Mouse (Mus musculus) intestine, postnatal 0 days (tissue): ENCODE data around the gene Rbx1. TPM values are rescaled to one million over a fixed set of nuclear protein-coding genes. Genes with fewer than 3 reads are reported as not detected.

ENCODE experiments used
- ATAC-seq: fragments of 200-750 bp; cut with Nextera tagmentation; 2 replicates; pipeline ENCODE4 v1.8.0; 2017; ENCODE audit warnings: mild to moderate bottlenecking, moderate TSS enrichment, moderate library complexity
- H3K27ac ChIP-seq: fragments of 300-500 bp; sonication (generic); 2 replicates; pipeline ENCODE4 v1.5.1; 2014; ENCODE audit warnings: mild to moderate bottlenecking, low read depth, low read length, moderate library complexity
- H3K27me3 ChIP-seq: fragments of 300-500 bp; sonication (generic); replicated peaks from 2 replicates; pipeline ENCODE4 v1.6.1; 2014; ENCODE audit warnings: low read length, mixed read lengths; ENCODE audit not compliant: control insufficient read depth, insufficient read depth
- H3K36me3 ChIP-seq: fragments of 300-500 bp; sonication (generic); 2 replicates; pipeline ENCODE4 v1.6.1; 2014; ENCODE audit warnings: mild to moderate bottlenecking, moderate library complexity; ENCODE audit not compliant: control insufficient read depth, insufficient read depth
- H3K4me1 ChIP-seq: fragments of 300-500 bp; sonication (generic); replicated peaks from 2 replicates; pipeline ENCODE4 v1.6.1; 2014; ENCODE audit warnings: antibody characterized with exemption, low read length, mixed read lengths; ENCODE audit not compliant: control insufficient read depth, insufficient read depth
- H3K4me2 ChIP-seq: fragments of 300-500 bp; sonication (generic); replicated peaks from 2 replicates; pipeline ENCODE4 v1.6.1; 2014; ENCODE audit warnings: low read depth, mild to moderate bottlenecking, moderate library complexity
- H3K4me3 ChIP-seq: fragments of 300-500 bp; sonication (generic); 2 replicates; pipeline ENCODE4 v1.5.1; 2014; ENCODE audit warnings: low read depth, low read length
- H3K9ac ChIP-seq: fragments of 300-500 bp; sonication (generic); 2 replicates; pipeline ENCODE4 v1.6.1; 2014; ENCODE audit warnings: mild to moderate bottlenecking, low read depth, low read length
- H3K9me3 ChIP-seq: fragments of 300-500 bp; sonication (generic); 2 replicates; pipeline ENCODE4 v1.6.1; 2016; ENCODE audit warnings: mixed run types; ENCODE audit not compliant: control insufficient read depth
- CTCF ChIP-seq: sonication (generic); IDR thresholded peaks from 2 replicates; pipeline ENCODE4 v1.5.1; 2016; ENCODE audit warnings: low read depth, mild to moderate bottlenecking, control low read depth, antibody characterized with exemption, moderate library complexity
- WGBS: fragments of 180-500 bp; shearing (Covaris S2); extraction: QIAGEN DNeasy Blood & Tissue Kit; methylation state at CpG from one replicate; pipeline ENCODE4 v1.1.7; 2014; 5-methylcytosine and 5-hydroxymethylcytosine counted together
- polyA plus RNA-seq: library from polyadenylated mRNA; unstranded; fragments of >200 nt; fragmentation: Nextera tagmentation; extraction: Ambion mirVana; gene quantifications from 2 replicates; pipeline ENCODE4 v1.2.1, GENCODE M21; 2015

The Rbx1 gene
- polyA plus RNA-seq, 1 experiment from 2014 or later = 432 TPM

- Histone ChIP-seq H3K27ac (no peak overlapping the region), H3K9me3 (no peaks in the 10 kb centered on the region), H3K27me3 (no peaks in the 10 kb centered on the region), H3K9ac (no peak overlapping the region), H3K36me3 (no peaks in the 10 kb centered on the region), H3K4me3 (no peak overlapping the region), H3K4me2 (no peak overlapping the region), H3K4me1 (no peaks in the 10 kb centered on the region)
- no peak for ATAC-seq
- no peak for TF ChIP-seq CTCF
- 94% methylated on average over 2 of the region's 2 CpGs for WGBS
These were observed 37.4 kb downstream of the Rbx1 start for GRCm38 (mm10) chr15:81503466-81503865.

GRCm38 (mm10) chr15:81503995-81504394 is 37.9 kb downstream of the Rbx1 start:
- no peak overlapping the region for H3K27ac ChIP-seq
- no peaks in the 10 kb centered on the region for H3K27me3 ChIP-seq
- no peaks in the 10 kb centered on the region for H3K4me1 ChIP-seq
- TF ChIP-seq CTCF = no peak
- ATAC-seq = no peak
- no peaks in the 10 kb centered on the region for H3K9me3 ChIP-seq
- no peak overlapping the region for H3K4me3 ChIP-seq
- no peak overlapping the region for H3K4me2 ChIP-seq
- WGBS = 88% methylated on average over 2 of the region's 2 CpGs
- no peak overlapping the region for H3K9ac ChIP-seq
- no peaks in the 10 kb centered on the region for H3K36me3 ChIP-seq

GRCm38 (mm10) chr15:81507201-81507600 is 41.1 kb downstream of the Rbx1 start:
- Histone ChIP-seq H3K4me3 (no peak overlapping the region), H3K4me2 (no peak overlapping the region), H3K9me3 (no peaks in the 10 kb centered on the region), H3K27me3 (no peaks in the 10 kb centered on the region), H3K36me3 (no peaks in the 10 kb centered on the region), H3K4me1 (no peaks in the 10 kb centered on the region; the same call in 1 of the 2 replicates), H3K27ac (no peak overlapping the region), H3K9ac (no peak overlapping the region)
- peak; percentile 71 for TF ChIP-seq CTCF
- no peak; the same call in 1 of the 2 replicates for ATAC-seq

GRCm38 (mm10) chr15:81510621-81511020 is 44.5 kb downstream of the Rbx1 start:
- TF ChIP-seq CTCF = no peak
- no peak overlapping the region for H3K9ac ChIP-seq
- 82% methylated on average over 4 of the region's 4 CpGs for WGBS
- no peak overlapping the region for H3K27ac ChIP-seq
- H3K4me3 ChIP-seq = no peak overlapping the region
- peaks cover 3% of the 10 kb centered on the region for H3K4me1 ChIP-seq
- H3K9me3 ChIP-seq = no peaks in the 10 kb centered on the region
- ATAC-seq = no peak
- no peak overlapping the region for H3K4me2 ChIP-seq
- no peaks in the 10 kb centered on the region for H3K27me3 ChIP-seq
- no peaks in the 10 kb centered on the region; the same call in 1 of the 2 replicates for H3K36me3 ChIP-seq

GRCm38 (mm10) chr15:81511601-81512261 is 45.6 kb downstream of the Rbx1 start:
- Histone ChIP-seq H3K9me3 (no peaks in the 10 kb centered on the region), H3K4me1 (peaks cover 3% of the 10 kb centered on the region), H3K4me2 (peak overlapping the region; percentile 66), H3K27me3 (no peaks in the 10 kb centered on the region), H3K9ac (peak overlapping the region; percentile 46), H3K4me3 (peak overlapping the region; percentile 33), H3K27ac (peak overlapping the region; percentile 62), H3K36me3 (no peaks in the 10 kb centered on the region; the same call in 1 of the 2 replicates)
- ATAC-seq = peak; percentile 35; the same call in 1 of the 2 replicates
- TF ChIP-seq CTCF = no peak
- WGBS = 8% methylated on average over 21 of the region's 21 CpGs

DNA sequence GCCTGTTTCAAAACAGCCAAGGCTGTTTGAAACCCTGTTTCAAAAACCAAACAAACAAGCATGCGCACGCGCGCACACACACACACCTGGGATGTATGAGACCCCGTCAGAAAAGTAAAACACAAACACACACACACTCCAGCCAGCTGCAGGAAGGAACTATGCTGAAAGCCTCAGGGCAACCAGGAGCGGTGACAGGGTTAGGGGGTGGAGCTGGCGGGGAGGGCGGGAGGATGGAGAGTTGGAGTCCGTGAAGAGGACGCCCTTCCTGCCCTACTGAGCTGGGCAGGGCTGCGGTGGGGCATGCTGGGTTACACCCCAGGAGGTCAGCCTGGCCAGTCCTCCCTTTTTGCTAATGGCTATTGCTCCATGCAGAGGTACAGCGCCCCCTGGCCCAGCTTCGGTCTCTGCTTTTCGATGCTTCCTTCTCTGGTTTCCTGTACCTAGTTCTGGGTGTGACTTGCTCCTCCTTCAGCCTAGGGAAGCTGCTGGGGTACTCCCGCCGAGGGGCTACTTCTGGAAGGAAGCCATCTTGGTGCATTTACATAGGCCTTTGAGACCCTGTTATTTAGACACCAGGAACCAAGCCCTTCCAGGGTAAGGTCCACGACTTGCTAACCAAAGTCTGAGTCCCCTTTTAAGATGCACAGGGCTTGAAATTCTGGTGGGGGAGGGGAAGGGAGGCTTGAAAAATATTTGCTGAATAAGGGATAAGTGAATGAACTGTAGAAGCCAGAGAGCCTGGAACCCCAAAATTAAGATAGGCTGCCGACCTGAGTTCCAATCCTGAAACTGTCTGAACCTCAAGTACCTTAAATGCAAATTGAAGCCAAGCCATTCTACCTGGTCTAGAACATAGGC is 48.2 kb downstream of the Rbx1 start:
- H3K27me3 ChIP-seq = no peaks in the 10 kb centered on the region
- peak overlapping the region; percentile 19; the same call in 1 of the 2 replicates for H3K9ac ChIP-seq
- H3K27ac ChIP-seq = 0 out of 2 replicates have a peak overlapping the region, but pooled peaks have one; percentile 21
- no peaks in the 10 kb centered on the region for H3K9me3 ChIP-seq
- H3K4me2 ChIP-seq = peak overlapping the region; percentile 61
- TF ChIP-seq CTCF = peak; percentile 88
- peaks cover 3% of the 10 kb centered on the region for H3K4me1 ChIP-seq
- ATAC-seq = peak; percentile 90
- peak overlapping the region; percentile 22; the same call in 1 of the 2 replicates for H3K4me3 ChIP-seq
- WGBS = 10% methylated on average over 18 of the region's 18 CpGs
- no peaks in the 10 kb centered on the region; the same call in 1 of the 2 replicates for H3K36me3 ChIP-seq
